Mouse (Mus musculus) heart, postnatal 0 days (tissue): ENCODE results near the gene Matk. TPM values are rescaled to one million over a fixed set of nuclear protein-coding genes. Genes with fewer than 3 reads are reported as not detected.

Experiments
- ATAC-seq: fragments of 200-750 bp; cut with Nextera tagmentation; 2 replicates; pipeline ENCODE4 v1.8.0; 2017; ENCODE audit warnings: low read depth, moderate number of reproducible peaks, moderate library complexity; ENCODE audit not compliant: insufficient read depth
- DNase-seq: peaks from one replicate; pipeline ENCODE4 v3.0.0-alpha.2; 2016; ENCODE audit warnings: low spot score
- H3K27ac ChIP-seq: fragments of 300-500 bp; sonication (generic); 2 replicates; pipeline ENCODE4 v1.5.1; 2014; ENCODE audit warnings: low read depth, mild to moderate bottlenecking
- H3K27me3 ChIP-seq: fragments of 300-500 bp; sonication (generic); 2 replicates; pipeline ENCODE4 v1.6.1; 2014; ENCODE audit warnings: low read length, mixed read lengths; ENCODE audit not compliant: control insufficient read depth, insufficient read depth
- H3K36me3 ChIP-seq: fragments of 300-500 bp; sonication (generic); replicated peaks from 2 replicates; pipeline ENCODE4 v1.6.1; 2014; ENCODE audit warnings: low read length, mixed read lengths; ENCODE audit not compliant: control insufficient read depth, insufficient read depth
- H3K4me1 ChIP-seq: fragments of 300-500 bp; sonication (generic); 2 replicates; pipeline ENCODE4 v1.6.1; 2014; ENCODE audit warnings: antibody characterized with exemption; ENCODE audit not compliant: control insufficient read depth, insufficient read depth
- H3K4me2 ChIP-seq: fragments of 300-500 bp; sonication (generic); 2 replicates; pipeline ENCODE4 v1.6.1; 2014; ENCODE audit warnings: low read depth, mild to moderate bottlenecking, low read length, moderate library complexity
- H3K4me3 ChIP-seq: fragments of 300-500 bp; sonication (generic); 2 replicates; pipeline ENCODE4 v1.5.1; 2014; ENCODE audit warnings: low read depth, low read length
- H3K9ac ChIP-seq: fragments of 300-500 bp; sonication (generic); replicated peaks from 2 replicates; pipeline ENCODE4 v1.6.1; 2014; ENCODE audit warnings: low read depth, low read length, mixed read lengths
- H3K9me3 ChIP-seq: fragments of 300-500 bp; sonication (generic); replicated peaks from 2 replicates; pipeline ENCODE4 v1.6.1; 2016; ENCODE audit warnings: low read length; ENCODE audit not compliant: control insufficient read depth
- CTCF ChIP-seq: IDR thresholded peaks from 2 replicates; pipeline ENCODE4 v1.5.1; 2016; ENCODE audit warnings: antibody characterized with exemption, control low read depth, low read depth
- EP300 ChIP-seq: IDR thresholded peaks from 2 replicates; pipeline ENCODE4 v1.6.1; 2016; ENCODE audit warnings: antibody characterized with exemption, low read depth
- WGBS: fragments of 180-500 bp; shearing (Covaris S2); extraction: QIAGEN DNeasy Blood & Tissue Kit; methylation state at CpG from one replicate; pipeline ENCODE4 v1.1.7; 2014; 5-methylcytosine and 5-hydroxymethylcytosine counted together
- microRNA-seq: library from miRNA; unstranded; fragments of <30 nt; microRNA quantifications from one replicate; pipeline ENCODE4, GENCODE M21; 2016
- polyA plus RNA-seq: library from polyadenylated mRNA; unstranded; fragments of >200 nt; fragmentation: Nextera tagmentation; extraction: Ambion mirVana; gene quantifications from 2 replicates; pipeline ENCODE4 v1.2.1, GENCODE M21; 2015
- total RNA-seq: library from RNA; depleted of rRNA; stranded (reverse); fragments of >200 nt; gene quantifications from 2 replicates; pipeline ENCODE4 v1.2.3, GENCODE M21; 2014; ENCODE audit warnings: low replicate concordance; rRNA removed

Gene Matk
- total and polyA plus RNA-seq, 2 experiments from 2014 or later = 0.31 to 0.42 TPM

DNA sequence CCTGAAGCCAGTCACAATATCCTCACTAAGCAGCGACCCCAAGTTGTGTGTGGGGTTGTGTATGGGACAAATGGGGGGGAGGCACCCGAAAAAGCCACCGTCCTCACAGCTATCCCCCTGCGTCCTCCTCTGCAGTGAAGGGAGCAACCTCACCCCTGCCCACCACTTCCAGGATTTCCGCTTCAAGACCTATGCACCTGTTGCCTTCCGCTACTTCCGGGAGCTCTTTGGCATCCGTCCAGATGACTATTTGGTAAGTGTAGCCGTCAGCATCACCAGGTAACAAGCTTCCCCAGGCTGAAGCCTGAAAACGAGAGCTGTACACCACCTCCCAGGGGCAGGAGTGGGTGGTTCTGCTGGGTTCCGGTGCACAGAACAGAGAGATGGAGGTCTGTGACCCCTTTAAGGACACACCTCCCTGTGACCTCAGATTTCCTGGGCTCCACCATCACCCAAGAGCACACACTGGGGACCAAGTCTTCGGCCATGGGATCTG is 53.5 kb downstream of the Matk start:
- H3K36me3 ChIP-seq = peaks cover 54% of the 10 kb centered on the region
- H3K4me2 ChIP-seq = no peak overlapping the region
- H3K4me3 ChIP-seq = no peak overlapping the region
- no peaks in the 10 kb centered on the region for H3K27me3 ChIP-seq
- H3K9me3 ChIP-seq = no peaks in the 10 kb centered on the region
- TF ChIP-seq CTCF = no peak
- TF ChIP-seq EP300 = no peak
- H3K9ac ChIP-seq = no peak overlapping the region
- DNase-seq (no peak), ATAC-seq (no peak)
- H3K27ac ChIP-seq = no peak overlapping the region
- peaks cover 21% of the 10 kb centered on the region for H3K4me1 ChIP-seq
- 86% methylated on average over 12 of the region's 12 CpGs for WGBS

DNA sequence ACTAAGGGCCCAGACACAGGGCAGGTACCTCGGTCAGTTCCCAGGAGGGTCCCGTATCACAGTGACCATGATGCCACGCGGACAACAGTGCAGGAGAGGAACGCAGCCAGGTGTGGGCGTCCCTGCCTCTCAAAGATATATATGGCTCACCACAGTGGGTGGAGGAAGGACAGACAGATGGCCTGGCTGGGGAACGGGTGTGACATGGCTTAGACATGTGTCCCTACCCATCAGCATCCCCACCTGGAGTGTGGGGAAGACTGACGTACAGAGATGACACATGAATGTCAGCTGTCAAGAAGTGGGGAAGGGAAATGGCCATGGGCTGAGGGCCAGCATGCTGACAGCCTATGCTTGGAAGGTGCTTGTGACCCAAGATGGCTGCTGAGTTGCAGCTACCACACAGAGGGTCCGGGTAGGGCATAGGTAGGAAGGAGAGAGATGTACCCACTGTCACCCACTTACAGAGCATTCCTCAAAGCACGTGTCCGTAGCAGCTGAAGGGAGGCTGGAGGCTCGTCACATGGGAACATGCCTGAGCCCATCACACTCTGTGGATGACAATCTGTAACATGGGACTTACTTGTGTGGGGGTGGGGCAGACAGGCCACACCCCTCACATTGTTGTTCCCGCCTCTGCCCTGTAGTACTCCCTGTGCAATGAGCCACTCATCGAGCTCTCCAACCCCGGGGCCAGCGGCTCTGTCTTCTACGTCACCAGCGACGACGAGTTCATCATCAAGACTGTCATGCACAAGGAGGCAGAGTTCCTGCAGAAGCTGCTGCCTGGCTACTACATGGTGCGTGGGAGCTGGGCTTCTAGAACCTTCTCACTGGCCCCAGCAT is 54.3 kb downstream of the Matk start:
- Histone ChIP-seq H3K9ac (no peak overlapping the region), H3K27ac (no peak overlapping the region), H3K36me3 (peaks cover 62% of the 10 kb centered on the region), H3K27me3 (no peaks in the 10 kb centered on the region), H3K9me3 (no peaks in the 10 kb centered on the region), H3K4me2 (no peak overlapping the region), H3K4me1 (peaks cover 15% of the 10 kb centered on the region), H3K4me3 (no peak overlapping the region)
- no peak for DNase-seq
- no peak for ATAC-seq
- no peak for TF ChIP-seq CTCF
- 90% methylated on average over 21 of the region's 21 CpGs for WGBS

DNA sequence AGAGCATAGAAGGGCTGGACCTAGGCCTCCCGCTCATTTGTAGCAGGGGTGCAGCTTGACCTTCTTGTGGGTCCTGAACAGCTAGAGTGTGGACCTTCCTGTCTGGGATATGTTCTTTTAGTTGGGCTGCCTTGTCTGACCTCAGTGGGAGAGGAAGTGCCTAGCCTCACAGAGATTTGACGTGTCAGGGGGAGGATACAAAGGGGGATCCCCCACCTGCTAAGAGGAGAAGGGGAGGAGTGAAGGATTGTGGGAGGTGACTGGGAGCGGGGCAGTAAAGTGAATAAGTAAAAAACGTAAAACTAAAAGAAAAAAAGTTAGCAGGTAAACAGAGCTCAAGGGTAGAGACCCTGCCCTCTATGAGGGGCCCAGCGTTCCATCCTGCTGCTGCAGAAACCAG is 56.8 kb downstream of the Matk start:
- H3K9ac ChIP-seq = no peak overlapping the region
- no peak overlapping the region for H3K4me2 ChIP-seq
- H3K27ac ChIP-seq = no peak overlapping the region
- DNase-seq = no peak
- no peaks in the 10 kb centered on the region for H3K4me1 ChIP-seq
- H3K9me3 ChIP-seq = no peaks in the 10 kb centered on the region
- no peak overlapping the region for H3K4me3 ChIP-seq
- WGBS = 89% methylated on average over 5 of the region's 5 CpGs
- ATAC-seq = no peak
- peaks cover 87% of the 10 kb centered on the region for H3K36me3 ChIP-seq
- TF ChIP-seq EP300 (no peak), CTCF (no peak)
- no peaks in the 10 kb centered on the region for H3K27me3 ChIP-seq

Small RNA genes lying within 50 kb of the gene (microRNA-seq; reads per million reads assigned to microRNA genes)
- gene Mir3057 = 10.4 reads per million, percentile 29 among the genes with 10 or more reads in this experiment

Other genes starting within 250 kb of the Matk start
Only the 30 nearest of the 34 such genes appear.
- gene Diras1, start 227.3 kb upstream of the Matk start, total RNA-seq = not detected in 2 replicates
- not detected in 2 replicates for gene Diras1, start 227.3 kb upstream of the Matk start, polyA plus RNA-seq
- 18.7 and 29.3 TPM in 2 replicates for gene Slc39a3, start 215.5 kb upstream of the Matk start, total RNA-seq
- gene Slc39a3, start 215.5 kb upstream of the Matk start, polyA plus RNA-seq = 6.3 and 7.5 TPM in 2 replicates
- 98.1 and 152 TPM in 2 replicates for gene Sgta, start 192.8 kb upstream of the Matk start, total RNA-seq
- gene Sgta, start 192.8 kb upstream of the Matk start, polyA plus RNA-seq = 134 and 137 TPM in 2 replicates
- gene Thop1, start 182.9 kb upstream of the Matk start, total RNA-seq = 23.6 and 31.2 TPM in 2 replicates
- 15.1 and 15.2 TPM in 2 replicates for gene Thop1, start 182.9 kb upstream of the Matk start, polyA plus RNA-seq
- 1.3 TPM in 1 of 2 replicates, not detected in the other for gene Creb3l3, start 154.1 kb upstream of the Matk start, total RNA-seq
- gene Creb3l3, start 154.1 kb upstream of the Matk start, polyA plus RNA-seq = 0.55 and 0.93 TPM in 2 replicates
- 177 and 208 TPM in 2 replicates for gene Map2k2, start 147.0 kb upstream of the Matk start, total RNA-seq
- gene Map2k2, start 147.0 kb upstream of the Matk start, polyA plus RNA-seq = 130 and 133 TPM in 2 replicates
- 57.8 and 68.6 TPM in 2 replicates for gene Zbtb7a, start 117.7 kb upstream of the Matk start, total RNA-seq
- gene Zbtb7a, start 117.7 kb upstream of the Matk start, polyA plus RNA-seq = 27.8 and 32.3 TPM in 2 replicates
- gene Pias4, start 85.0 kb upstream of the Matk start, total RNA-seq = 14.4 and 19.6 TPM in 2 replicates
- 19.8 and 20.7 TPM in 2 replicates for gene Pias4, start 85.0 kb upstream of the Matk start, polyA plus RNA-seq
- 1,828 and 2,004 TPM in 2 replicates for gene Eef2, start 76.3 kb upstream of the Matk start, total RNA-seq
- 353 and 370 TPM in 2 replicates for gene Eef2, start 76.3 kb upstream of the Matk start, polyA plus RNA-seq
- 56.5 and 72.7 TPM in 2 replicates for gene Dapk3, start 69.9 kb upstream of the Matk start, total RNA-seq
- 29.0 and 31.7 TPM in 2 replicates for gene Dapk3, start 69.9 kb upstream of the Matk start, polyA plus RNA-seq
- gene 4930442H23Rik, start 69.1 kb upstream of the Matk start, total RNA-seq = not detected in 2 replicates
- 0.12 TPM in 1 of 2 replicates, not detected in the other for gene 4930442H23Rik, start 69.1 kb upstream of the Matk start, polyA plus RNA-seq
- 30.5 and 35.2 TPM in 2 replicates for gene Nmrk2, start 50.9 kb upstream of the Matk start, total RNA-seq
- gene Nmrk2, start 50.9 kb upstream of the Matk start, polyA plus RNA-seq = 13.0 and 14.2 TPM in 2 replicates
- 0.58 TPM in 1 of 2 replicates, not detected in the other for gene Atcay, start 22.1 kb upstream of the Matk start, total RNA-seq
- 0.25 TPM in 2 replicates for gene Atcay, start 22.1 kb upstream of the Matk start, polyA plus RNA-seq
- 7.0 and 10.2 TPM in 2 replicates for gene Zfr2, start 19.8 kb upstream of the Matk start, total RNA-seq
- 2.2 and 2.6 TPM in 2 replicates for gene Zfr2, start 19.8 kb upstream of the Matk start, polyA plus RNA-seq
- gene Mrpl54, start 14.0 kb downstream of the Matk start, total RNA-seq = 272 and 288 TPM in 2 replicates
- 264 and 272 TPM in 2 replicates for gene Mrpl54, start 14.0 kb downstream of the Matk start, polyA plus RNA-seq
- gene Apba3, start 14.0 kb downstream of the Matk start, total RNA-seq = 84.8 and 114 TPM in 2 replicates
- 45.2 and 46.1 TPM in 2 replicates for gene Apba3, start 14.0 kb downstream of the Matk start, polyA plus RNA-seq
- 0.12 and 2.3 TPM in 2 replicates for gene Tjp3, start 38.6 kb downstream of the Matk start, total RNA-seq
- gene Tjp3, start 38.6 kb downstream of the Matk start, polyA plus RNA-seq = 0.51 and 0.62 TPM in 2 replicates
- gene Pip5k1c, start 40.0 kb downstream of the Matk start, total RNA-seq = 38.5 and 44.3 TPM in 2 replicates
- 20.9 and 21.4 TPM in 2 replicates for gene Pip5k1c, start 40.0 kb downstream of the Matk start, polyA plus RNA-seq
- 14.3 and 14.9 TPM in 2 replicates for gene Cactin, start 68.2 kb downstream of the Matk start, total RNA-seq
- 12.8 and 13.7 TPM in 2 replicates for gene Cactin, start 68.2 kb downstream of the Matk start, polyA plus RNA-seq
- gene Tbxa2r, start 75.8 kb downstream of the Matk start, total RNA-seq = 4.7 and 10.5 TPM in 2 replicates
- 6.3 and 7.0 TPM in 2 replicates for gene Tbxa2r, start 75.8 kb downstream of the Matk start, polyA plus RNA-seq
- 0.08 and 0.12 TPM in 2 replicates for gene Gipc3, start 90.3 kb downstream of the Matk start, total RNA-seq
- 0.16 and 0.21 TPM in 2 replicates for gene Gipc3, start 90.3 kb downstream of the Matk start, polyA plus RNA-seq
- gene Hmg20b, start 97.5 kb downstream of the Matk start, total RNA-seq = 63.9 and 80.7 TPM in 2 replicates
- gene Hmg20b, start 97.5 kb downstream of the Matk start, polyA plus RNA-seq = 92.3 and 94.5 TPM in 2 replicates
- gene Mfsd12, start 104.6 kb downstream of the Matk start, total RNA-seq = 20.2 and 30.5 TPM in 2 replicates
- 10.3 and 11.4 TPM in 2 replicates for gene Mfsd12, start 104.6 kb downstream of the Matk start, polyA plus RNA-seq
- gene 4930404N11Rik, start 112.9 kb downstream of the Matk start, total RNA-seq = not detected in 2 replicates
- 0.68 and 1.0 TPM in 2 replicates for gene 4930404N11Rik, start 112.9 kb downstream of the Matk start, polyA plus RNA-seq
- 47.6 and 53.9 TPM in 2 replicates for gene Fzr1, start 125.6 kb downstream of the Matk start, total RNA-seq
- 45.8 and 48.4 TPM in 2 replicates for gene Fzr1, start 125.6 kb downstream of the Matk start, polyA plus RNA-seq
- gene Dohh, start 131.5 kb downstream of the Matk start, total RNA-seq = 123 and 139 TPM in 2 replicates
- gene Dohh, start 131.5 kb downstream of the Matk start, polyA plus RNA-seq = 75.2 and 77.6 TPM in 2 replicates
- gene Gm48551, start 131.5 kb downstream of the Matk start, total RNA-seq = 0.11 TPM in 1 of 2 replicates, not detected in the other
- 0.43 and 1.1 TPM in 2 replicates for gene Gm48551, start 131.5 kb downstream of the Matk start, polyA plus RNA-seq
- gene Gm48552, start 136.1 kb downstream of the Matk start, total RNA-seq = not detected in 2 replicates
- 0.45 and 0.70 TPM in 2 replicates for gene Gm48552, start 136.1 kb downstream of the Matk start, polyA plus RNA-seq
- gene Smim24, start 140.1 kb downstream of the Matk start, total RNA-seq = 6.6 and 7.8 TPM in 2 replicates
- 3.3 and 3.8 TPM in 2 replicates for gene Smim24, start 140.1 kb downstream of the Matk start, polyA plus RNA-seq
- gene Nfic, start 202.7 kb downstream of the Matk start, total RNA-seq = 24.6 and 47.6 TPM in 2 replicates
- 73.7 and 77.9 TPM in 2 replicates for gene Nfic, start 202.7 kb downstream of the Matk start, polyA plus RNA-seq